Mouse (Mus musculus) midbrain, embryonic 14.5 days (tissue): ENCODE data around the gene Elof1. TPM values are rescaled to one million over a fixed set of nuclear protein-coding genes. Genes with fewer than 3 reads are reported as not detected.

Experiments used
- ATAC-seq: fragments of 200-750 bp; cut with Nextera tagmentation; 2 replicates; pipeline ENCODE4 v1.8.0; 2017; ENCODE audit warnings: moderate number of reproducible peaks, moderate library complexity; ENCODE audit not compliant: low FRiP score, low TSS enrichment
- DNase-seq: peaks from one replicate; pipeline ENCODE4 v3.0.0-alpha.2; 2015
- H3K27ac ChIP-seq: fragments of 300-500 bp; sonication (generic); replicated peaks from 2 replicates; pipeline ENCODE4 v1.5.1; 2014; ENCODE audit warnings: mild to moderate bottlenecking, low read depth, low read length, moderate library complexity
- H3K27me3 ChIP-seq: fragments of 300-500 bp; sonication (generic); 2 replicates; pipeline ENCODE4 v1.6.1; 2014; ENCODE audit warnings: low read length, control low read depth, mixed read lengths; ENCODE audit not compliant: control insufficient read depth, insufficient read depth
- H3K36me3 ChIP-seq: fragments of 300-500 bp; sonication (generic); 2 replicates; pipeline ENCODE4 v1.6.1; 2014; ENCODE audit warnings: low read length, control low read depth; ENCODE audit not compliant: control insufficient read depth, insufficient read depth
- H3K4me1 ChIP-seq: fragments of 300-500 bp; sonication (generic); 2 replicates; pipeline ENCODE4 v1.6.1; 2014; ENCODE audit warnings: mild to moderate bottlenecking, antibody characterized with exemption, low read length, control low read depth; ENCODE audit not compliant: control insufficient read depth, insufficient read depth
- H3K4me2 ChIP-seq: fragments of 300-500 bp; sonication (generic); 2 replicates; pipeline ENCODE4 v1.6.1; 2014; ENCODE audit warnings: mild to moderate bottlenecking, low read length, moderate library complexity
- H3K4me3 ChIP-seq: fragments of 300-500 bp; sonication (generic); replicated peaks from 2 replicates; pipeline ENCODE4 v1.5.1; 2014; ENCODE audit warnings: low read depth, low read length
- H3K9ac ChIP-seq: fragments of 300-500 bp; sonication (generic); replicated peaks from 2 replicates; pipeline ENCODE4 v1.6.1; 2014; ENCODE audit warnings: mild to moderate bottlenecking, low read length, moderate library complexity
- H3K9me3 ChIP-seq: fragments of 300-500 bp; sonication (generic); 2 replicates; pipeline ENCODE4 v1.6.1; 2016; ENCODE audit warnings: low read length, control low read depth, mixed read lengths; ENCODE audit not compliant: control insufficient read depth
- WGBS: fragments of 180-500 bp; shearing (Covaris S2); extraction: QIAGEN DNeasy Blood & Tissue Kit; methylation state at CpG from one replicate; pipeline ENCODE4 v1.1.7; 2014; 5-methylcytosine and 5-hydroxymethylcytosine counted together
- polyA plus RNA-seq: library from polyadenylated mRNA; unstranded; fragments of >200 nt; fragmentation: Nextera tagmentation; extraction: Ambion mirVana; gene quantifications from 2 replicates; pipeline ENCODE4 v1.2.1, GENCODE M21; 2014

Gene Elof1
- polyA plus RNA-seq, 1 experiment from 2014 or later: 182 TPM

GRCm38 (mm10) chr9:22115635-22116034, 1.3 kb downstream of the Elof1 start:
- Histone ChIP-seq H3K4me1 (peaks cover 16% of the 10 kb centered on the region), H3K4me3 (peak overlapping the region; percentile 87), H3K9me3 (no peaks in the 10 kb centered on the region), H3K36me3 (peaks cover 30% of the 10 kb centered on the region), H3K9ac (peak overlapping the region; percentile 79; the same call in 1 of the 2 replicates), H3K27ac (no peak overlapping the region), H3K27me3 (no peaks in the 10 kb centered on the region), H3K4me2 (peak overlapping the region; percentile 90)
- DNase-seq (no peak), ATAC-seq (no peak)
- 91% methylated on average over 4 of the region's 4 CpGs for WGBS

- Histone ChIP-seq H3K27me3 (no peaks in the 10 kb centered on the region), H3K27ac (no peak overlapping the region), H3K4me1 (no peaks in the 10 kb centered on the region), H3K9me3 (no peaks in the 10 kb centered on the region), H3K4me3 (no peak overlapping the region), H3K9ac (no peak overlapping the region), H3K36me3 (peaks cover 35% of the 10 kb centered on the region), H3K4me2 (no peak overlapping the region)
- DNase-seq (no peak), ATAC-seq (no peak)
- 92% methylated on average over 9 of the region's 9 CpGs for WGBS
Measured at GRCm38 (mm10) chr9:22108194-22108593, 8.8 kb downstream of the Elof1 start.

- Histone ChIP-seq H3K4me1 (0 out of 2 replicates have a peak, but pooled peaks cover 4% of the 10 kb centered on the region), H3K4me3 (no peak overlapping the region), H3K9me3 (no peaks in the 10 kb centered on the region), H3K36me3 (no peaks in the 10 kb centered on the region), H3K4me2 (no peak overlapping the region), H3K27me3 (peaks cover 21% of the 10 kb centered on the region), H3K27ac (no peak overlapping the region), H3K9ac (no peak overlapping the region)
- ATAC-seq (no peak), DNase-seq (no peak)
- 7% methylated on average over 18 of the region's 18 CpGs for WGBS
Measured at GRCm38 (mm10) chr9:22099922-22100321, 17.1 kb downstream of the Elof1 start.

GRCm38 (mm10) chr9:22098993-22099696, 17.8 kb downstream of the Elof1 start, which contains the start of gene Cnn1:
Gene Cnn1 (plus strand): TSS chr9:22099216.
- no peak within 1 kb of the TSS for H3K9ac ChIP-seq
- H3K27me3 ChIP-seq: peaks cover 21% of the 10 kb centered on the region
- no peak within 1 kb of the TSS for H3K4me3 ChIP-seq
- no peak for DNase-seq
- no peaks in the 10 kb centered on the region for H3K9me3 ChIP-seq
- 9% methylated on average over 14 of the region's 14 CpGs for WGBS
- H3K4me2 ChIP-seq: no peak within 1 kb of the TSS
- no peak for ATAC-seq
- no peaks in the 10 kb centered on the region for H3K36me3 ChIP-seq
- H3K27ac ChIP-seq: no peak within 1 kb of the TSS
- 0 out of 2 replicates have a peak, but pooled peaks cover 4% of the 10 kb centered on the region for H3K4me1 ChIP-seq

- 0 out of 2 replicates have a peak, but pooled peaks cover 4% of the 10 kb centered on the region for H3K4me1 ChIP-seq
- peak overlapping the region; percentile 64 for H3K4me2 ChIP-seq
- H3K4me3 ChIP-seq: peak overlapping the region; percentile 32
Measured at GRCm38 (mm10) chr9:22095854-22096307, 21.1 kb downstream of the Elof1 start.

DNA sequence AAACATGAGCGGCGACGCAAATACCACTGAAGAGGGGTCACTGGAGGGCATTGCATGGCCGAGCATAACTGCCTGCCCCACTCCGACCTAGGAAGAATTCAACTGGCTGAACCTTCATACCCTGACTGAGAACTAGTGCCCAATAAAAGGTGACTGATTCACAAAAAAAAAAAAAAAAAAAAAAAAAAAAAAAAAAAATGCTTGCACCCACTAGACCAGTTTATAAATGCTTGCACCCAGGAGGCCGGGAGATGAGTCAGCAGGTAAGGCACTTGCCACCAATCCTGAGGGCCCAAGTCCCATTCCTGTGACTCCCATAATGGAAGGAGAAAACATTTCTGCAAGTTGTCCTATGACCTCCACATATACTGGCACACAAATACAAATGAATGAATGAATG, 24.2 kb downstream of the Elof1 start:
- H3K4me1 ChIP-seq: 0 out of 2 replicates have a peak, but pooled peaks cover 4% of the 10 kb centered on the region
- no peak for ATAC-seq
- H3K4me2 ChIP-seq: no peak overlapping the region
- H3K27me3 ChIP-seq: no peaks in the 10 kb centered on the region
- 89% methylated on average over 6 of the region's 6 CpGs for WGBS
- no peaks in the 10 kb centered on the region for H3K36me3 ChIP-seq
- H3K9ac ChIP-seq: no peak overlapping the region
- no peaks in the 10 kb centered on the region for H3K9me3 ChIP-seq
- no peak for DNase-seq
- no peak overlapping the region for H3K4me3 ChIP-seq
- no peak overlapping the region for H3K27ac ChIP-seq

More at GRCm38 (mm10) chr9:22095854-22096307, 21.1 kb downstream of the Elof1 start:
- ATAC-seq (peak; percentile 69; the same call in 1 of the 2 replicates), DNase-seq (peak; percentile 82)
- no peaks in the 10 kb centered on the region for H3K9me3 ChIP-seq
- 3% methylated on average over 24 of the region's 24 CpGs for WGBS
- no peaks in the 10 kb centered on the region for H3K36me3 ChIP-seq
- no peak overlapping the region for H3K27ac ChIP-seq
- peaks cover 21% of the 10 kb centered on the region for H3K27me3 ChIP-seq
- H3K9ac ChIP-seq: peak overlapping the region; percentile 46; the same call in 1 of the 2 replicates

DNA sequence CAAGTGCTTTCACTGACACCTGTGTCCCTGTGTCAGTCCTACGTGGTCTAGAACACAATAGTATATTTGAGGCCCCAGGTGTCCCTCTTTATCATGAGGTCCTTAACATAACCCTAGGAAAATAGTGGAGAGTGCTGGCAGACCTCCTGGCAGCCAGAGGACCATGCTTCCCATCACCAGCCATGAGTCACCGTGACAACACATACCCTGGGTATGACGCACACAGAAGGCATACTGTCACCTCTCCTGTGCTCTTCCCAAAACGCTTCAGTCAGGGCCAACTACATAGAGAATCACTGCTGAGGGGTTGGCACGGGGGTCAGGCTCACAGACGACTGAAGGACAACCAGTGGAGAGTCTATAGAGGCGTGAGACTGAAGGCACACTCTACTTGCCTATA, 27.0 kb downstream of the Elof1 start:
- Histone ChIP-seq H3K9ac (no peak overlapping the region), H3K4me2 (no peak overlapping the region), H3K9me3 (no peaks in the 10 kb centered on the region), H3K27me3 (no peaks in the 10 kb centered on the region), H3K4me3 (no peak overlapping the region), H3K36me3 (no peaks in the 10 kb centered on the region), H3K4me1 (peaks cover 5% of the 10 kb centered on the region), H3K27ac (no peak overlapping the region)
- WGBS: 86% methylated on average over 7 of the region's 7 CpGs
- ATAC-seq (no peak), DNase-seq (no peak)

DNA sequence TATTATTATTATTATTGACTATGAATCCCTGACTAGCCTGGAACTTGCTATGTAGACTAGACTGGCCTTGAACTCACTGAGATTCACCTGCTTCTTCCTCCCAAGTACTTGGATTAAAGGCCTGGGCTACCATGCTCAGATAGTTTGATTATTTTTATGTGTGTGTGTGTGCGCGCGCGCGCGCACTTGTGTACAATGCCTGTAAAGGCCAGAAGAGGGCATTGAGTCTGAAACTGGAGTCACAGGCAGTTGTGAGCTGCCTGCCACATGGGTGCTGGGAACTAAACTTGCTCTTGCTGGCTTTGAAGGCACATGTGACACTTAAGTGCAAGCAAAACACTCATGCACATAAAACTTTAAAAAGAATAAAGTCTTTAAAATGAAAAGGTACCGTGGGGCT, 27.7 kb downstream of the Elof1 start:
- Histone ChIP-seq H3K4me2 (no peak overlapping the region), H3K36me3 (no peaks in the 10 kb centered on the region), H3K4me3 (no peak overlapping the region), H3K4me1 (peaks cover 8% of the 10 kb centered on the region), H3K9ac (no peak overlapping the region), H3K27ac (no peak overlapping the region), H3K9me3 (no peaks in the 10 kb centered on the region), H3K27me3 (no peaks in the 10 kb centered on the region)
- no peak for DNase-seq
- no peak for ATAC-seq
- WGBS: 97% methylated on average over 7 of the region's 7 CpGs
